In the genomic region with DNA sequence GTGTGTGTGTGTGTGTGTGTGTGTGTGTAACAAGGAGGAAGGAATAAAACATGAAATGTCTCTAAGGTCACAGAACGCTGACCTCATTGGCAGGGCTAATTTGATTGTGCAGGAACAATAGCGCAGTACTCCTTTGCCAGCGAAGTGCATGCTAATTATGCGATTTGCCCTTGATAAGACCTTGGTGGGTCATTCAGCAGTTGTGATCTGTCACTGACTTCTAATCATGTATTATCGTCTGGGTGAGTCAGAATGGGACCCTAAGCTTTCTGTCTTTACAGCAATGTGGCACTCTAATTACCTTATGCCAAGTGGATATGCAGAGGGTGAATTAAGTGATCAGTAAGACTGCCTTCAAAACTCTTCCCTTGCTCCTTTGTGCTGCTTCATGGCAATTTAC, we compare ENCODE assay signal across 15 mouse cellular contexts.
DNase-seq lines count a peak whose midpoint lies in the region; ATAC-seq and TF ChIP-seq lines count a peak whose summit lies in the region.
"Had no signal": no experiment of that assay in that cellular context is flagged by ENCODE, and none has a peak within 500 bp of the region (broad histone marks: within the 10 kb centered on the region; RNA-seq: fewer than 3 reads in every experiment).

No protein-coding gene starts in this region.

- no peaks in the 10 kb centered on the region for H3K27me3 ChIP-seq in hindbrain, embryonic 10.5 days (ENCODE audit: insufficient read depth, poor library complexity, severe bottlenecking)
- H3K27me3 ChIP-seq in hindbrain, postnatal 0 days (ENCODE audit: insufficient read depth, low read length), result no peaks in the 10 kb centered on the region
- H3K27me3 ChIP-seq in forebrain, embryonic 12.5 days, result no peaks in the 10 kb centered on the region
- H3K27me3 ChIP-seq in neural tube, embryonic 15.5 days (replicated peaks), result no peaks in the 10 kb centered on the region
- H3K27me3 ChIP-seq in liver, embryonic 11.5 days (replicated peaks; ENCODE audit: control insufficient read depth, insufficient read depth, low read length), result no peaks in the 10 kb centered on the region
- H3K27me3 ChIP-seq: limb, embryonic 12.5 days had no signal

- no peak overlapping the region for H3K4me3 ChIP-seq in hindbrain, embryonic 10.5 days
- no peak overlapping the region for H3K4me3 ChIP-seq in hindbrain, postnatal 0 days (ENCODE audit: low read length)
- no peak overlapping the region for H3K4me3 ChIP-seq in forebrain, embryonic 12.5 days (replicated peaks)
- no peak overlapping the region for H3K4me3 ChIP-seq in neural tube, embryonic 15.5 days (replicated peaks)
- H3K4me3 ChIP-seq in liver, embryonic 11.5 days (ENCODE audit: low read depth, low read length), result no peak overlapping the region
- H3K4me3 ChIP-seq: left cerebral cortex, adult 2 months; limb, embryonic 12.5 days had no signal

- TF ChIP-seq CTCF in hindbrain, postnatal 0 days (IDR thresholded peaks at IDR 0.05; ENCODE audit: low read depth), result no peak

- peak; percentile 40 for DNase-seq in hindbrain, embryonic 10.5 days (ENCODE audit: low spot score)
- no peak for DNase-seq in hindbrain, postnatal 0 days (ENCODE audit: low spot score)
- peak; percentile 41 for DNase-seq in mesoderm, embryonic 11.5 days (ENCODE audit: low read depth, low spot score)
- DNase-seq in liver, embryonic 11.5 days (ENCODE audit: low spot score), result no peak
- DNase-seq in ovary, postnatal 10 days (ENCODE audit: low spot score), result no peak
- DNase-seq in cerebellum, postnatal 36 days, result no peak
- DNase-seq: cerebellum, adult 18-20 months; kidney, adult 2 months; liver, postnatal 0 days; right cerebral cortex, postnatal 14 days had no signal

- ATAC-seq in hindbrain, postnatal 0 days, result no peak
- ATAC-seq in forebrain, embryonic 12.5 days (ENCODE audit: low FRiP score), result peak; percentile 57
- no peak for ATAC-seq in neural tube, embryonic 15.5 days (ENCODE audit: low FRiP score)
- no peak for ATAC-seq in liver, embryonic 11.5 days (replicated peaks; ENCODE audit: low FRiP score)
- ATAC-seq: liver, postnatal 0 days had no signal

- peaks cover 40% of the 10 kb centered on the region for H3K4me1 ChIP-seq in hindbrain, embryonic 10.5 days (replicated peaks)
- H3K4me1 ChIP-seq in hindbrain, postnatal 0 days (ENCODE audit: insufficient read depth, low read length), result peaks cover 6% of the 10 kb centered on the region; the same call in 1 of the 2 replicates
- H3K4me1 ChIP-seq in forebrain, embryonic 12.5 days, result peaks cover 32% of the 10 kb centered on the region
- H3K4me1 ChIP-seq in neural tube, embryonic 15.5 days, result peaks cover 14% of the 10 kb centered on the region
- no peaks in the 10 kb centered on the region for H3K4me1 ChIP-seq in liver, embryonic 11.5 days (replicated peaks; ENCODE audit: control insufficient read depth, insufficient read depth, low read length)
- H3K4me1 ChIP-seq: limb, embryonic 12.5 days had no signal

- no peak overlapping the region for H3K27ac ChIP-seq in hindbrain, embryonic 10.5 days
- H3K27ac ChIP-seq in hindbrain, postnatal 0 days, result no peak overlapping the region
- 0 out of 2 replicates have a peak overlapping the region, but pooled peaks have one; percentile 21 for H3K27ac ChIP-seq in forebrain, embryonic 12.5 days
- peak overlapping the region; percentile 2; the same call in 1 of the 2 replicates for H3K27ac ChIP-seq in neural tube, embryonic 15.5 days (replicated peaks)
- H3K27ac ChIP-seq in liver, embryonic 11.5 days (ENCODE audit: low read depth, low read length), result no peak overlapping the region
- H3K27ac ChIP-seq: left cerebral cortex, adult 2 months; limb, embryonic 12.5 days; macrophage had no signal

- H3K9ac ChIP-seq in hindbrain, postnatal 0 days (replicated peaks; ENCODE audit: low read length), result no peak overlapping the region
- H3K9ac ChIP-seq in forebrain, embryonic 12.5 days, result no peak overlapping the region
- no peak overlapping the region for H3K9ac ChIP-seq in neural tube, embryonic 15.5 days (replicated peaks)
- H3K9ac ChIP-seq in liver, embryonic 11.5 days (ENCODE audit: low read depth, low read length), result no peak overlapping the region
- H3K9ac ChIP-seq: limb, embryonic 12.5 days; liver, postnatal 0 days had no signal

- 39% methylated on average over 5 of the region's 5 CpGs for WGBS in hindbrain, embryonic 10.5 days
- WGBS in hindbrain, postnatal 0 days, result 21% methylated on average over 5 of the region's 5 CpGs
- WGBS in forebrain, embryonic 12.5 days, result 11% methylated on average over 5 of the region's 5 CpGs
- WGBS in neural tube, embryonic 15.5 days, result 20% methylated on average over 5 of the region's 5 CpGs
- 77% methylated on average over 5 of the region's 5 CpGs for WGBS in liver, embryonic 11.5 days

- no peak overlapping the region for H3K4me2 ChIP-seq in hindbrain, postnatal 0 days (ENCODE audit: low read depth, low read length)
- H3K4me2 ChIP-seq in forebrain, embryonic 12.5 days, result no peak overlapping the region
- no peak overlapping the region for H3K4me2 ChIP-seq in neural tube, embryonic 15.5 days
- H3K4me2 ChIP-seq in liver, embryonic 11.5 days, result no peak overlapping the region
- H3K4me2 ChIP-seq: limb, embryonic 12.5 days had no signal

- H3K9me3 ChIP-seq in hindbrain, embryonic 10.5 days, result no peaks in the 10 kb centered on the region
- H3K9me3 ChIP-seq in hindbrain, postnatal 0 days (ENCODE audit: low read length), result no peaks in the 10 kb centered on the region
- no peaks in the 10 kb centered on the region for H3K9me3 ChIP-seq in forebrain, embryonic 12.5 days
- H3K9me3 ChIP-seq in neural tube, embryonic 15.5 days (replicated peaks), result no peaks in the 10 kb centered on the region
- H3K9me3 ChIP-seq in liver, embryonic 11.5 days (ENCODE audit: control insufficient read depth, low read length), result no peaks in the 10 kb centered on the region
- H3K9me3 ChIP-seq: limb, embryonic 12.5 days had no signal

- H3K36me3 ChIP-seq in hindbrain, embryonic 10.5 days, result no peaks in the 10 kb centered on the region
- no peaks in the 10 kb centered on the region for H3K36me3 ChIP-seq in hindbrain, postnatal 0 days (ENCODE audit: insufficient read depth, low read length)
- H3K36me3 ChIP-seq in forebrain, embryonic 12.5 days (replicated peaks), result no peaks in the 10 kb centered on the region
- H3K36me3 ChIP-seq in neural tube, embryonic 15.5 days, result no peaks in the 10 kb centered on the region
- no peaks in the 10 kb centered on the region for H3K36me3 ChIP-seq in liver, embryonic 11.5 days (ENCODE audit: control insufficient read depth, insufficient read depth, low read length)
- H3K36me3 ChIP-seq: limb, embryonic 12.5 days had no signal

Comparison
In these comparisons a context has a peak if more than half of its experiments do, and no peak if none do; other contexts are left out.
1. DNase-seq: peak in hindbrain, embryonic 10.5 days (single experiment) and mesoderm, embryonic 11.5 days (single experiment); none in hindbrain, postnatal 0 days (single experiment), liver, embryonic 11.5 days (single experiment), ovary, postnatal 10 days (single experiment) and cerebellum, postnatal 36 days (0 of 2).
2. H3K27ac ChIP-seq: peak in forebrain, embryonic 12.5 days (single experiment) and neural tube, embryonic 15.5 days (single experiment); none in hindbrain, embryonic 10.5 days (single experiment), hindbrain, postnatal 0 days (single experiment) and liver, embryonic 11.5 days (single experiment).